Mouse (Mus musculus): ENCODE measurements around the gene Cald1.
A peak's percentile ranks its signal among the peaks of the same experiment; 100 is the strongest.

DNA sequence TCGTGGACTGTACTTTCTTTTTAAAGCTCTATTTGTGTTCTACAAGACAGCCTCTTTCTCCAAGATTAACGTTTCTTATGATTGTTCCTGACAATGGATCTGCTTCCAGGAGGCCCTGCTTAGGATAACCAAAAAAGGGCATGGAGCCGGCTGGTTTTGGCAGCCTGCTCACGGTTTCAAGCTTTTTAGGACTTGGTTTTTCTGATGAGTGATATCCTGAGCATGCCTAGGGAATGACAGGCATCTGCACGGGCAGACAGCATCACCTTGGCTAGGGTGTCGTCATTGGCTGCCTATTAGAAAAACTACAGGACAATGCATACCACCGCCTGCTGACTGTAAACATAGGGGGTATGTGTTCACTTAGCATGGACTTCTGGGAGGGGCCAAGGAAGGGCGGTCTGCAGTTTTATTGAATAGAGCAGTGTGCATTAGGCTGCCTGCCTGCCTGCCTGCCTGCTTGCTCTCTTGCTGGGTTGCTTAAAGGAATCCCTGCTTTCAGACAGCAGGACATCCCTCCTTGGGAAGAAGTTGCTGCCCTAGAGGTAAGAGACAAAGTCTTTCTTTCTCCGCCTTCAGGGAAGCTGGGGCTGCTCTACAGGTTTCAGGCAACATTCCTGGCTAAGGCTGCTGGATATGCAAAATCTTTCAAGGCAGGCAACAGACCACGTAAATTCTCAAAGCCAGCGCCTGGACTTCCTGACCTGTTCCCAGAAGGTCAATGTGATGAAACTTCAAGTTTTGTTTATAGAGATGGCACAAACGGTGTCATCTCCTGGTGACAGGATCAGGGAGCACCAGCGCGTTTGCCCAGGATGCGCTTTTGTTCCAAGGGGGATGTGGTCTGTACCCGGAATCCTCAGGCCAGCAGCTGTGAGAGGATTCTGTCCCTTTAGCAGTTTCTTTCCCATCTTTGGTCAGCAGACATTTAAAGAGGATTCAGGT, at the start of gene Cald1:
- TF ChIP-seq CTCF (IDR thresholded peaks at IDR 0.05; ENCODE audit: extremely low read depth, insufficient read depth, low read length) (no peak), POLR2A (IDR thresholded peaks at IDR 0.05; ENCODE audit: extremely low read depth, insufficient read depth, low read length) (0 out of 2 replicates have a peak, but pooled peaks have one; percentile 12)

All from cortical plate, adult 2 months (tissue).